Mouse (Mus musculus) lung, postnatal 0 days (tissue): ENCODE results near the gene Gm44973.
"Not testable (repeated sequence)": the region's sequence is repeated elsewhere in the genome, so short reads cannot be mapped to it uniquely, and the experiment has no call there.

Source experiments
- CTCF ChIP-seq: IDR thresholded peaks from 2 replicates; pipeline ENCODE4 v1.5.1; 2016; ENCODE audit warnings: antibody characterized with exemption, mild to moderate bottlenecking
- EP300 ChIP-seq: IDR thresholded peaks from 2 replicates; pipeline ENCODE4 v1.6.1; 2016; ENCODE audit warnings: antibody characterized with exemption, mild to moderate bottlenecking, control low read depth

DNA sequence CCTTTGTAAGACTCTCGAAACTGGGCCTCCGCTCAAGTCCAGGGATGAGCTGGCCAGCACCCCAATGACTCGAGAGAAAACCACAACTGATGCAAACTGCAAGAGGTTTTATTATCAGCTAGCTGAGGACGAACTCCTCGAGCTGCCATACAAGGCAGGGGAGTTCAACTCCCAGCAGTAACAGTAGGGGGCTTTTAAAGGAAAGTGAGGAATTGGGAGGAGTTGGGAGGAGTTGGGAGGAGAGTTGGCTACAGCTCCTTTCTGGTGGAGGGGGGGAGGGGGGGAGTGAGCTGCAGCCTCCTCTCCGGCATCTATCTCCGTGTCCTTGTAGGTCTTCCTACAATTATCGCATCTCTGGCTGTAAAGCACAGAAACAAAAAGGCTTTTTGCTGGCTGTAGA is 12.4 kb upstream of the Gm44973 start:
- TF ChIP-seq CTCF, EP300: not testable (repeated sequence)
